Mouse (Mus musculus): ENCODE measurements at regions not wholly inside any gene's neighbourhood (a gene's known extent, or its start where the extent isn't known, plus 50 kb on each side); places are given as distances from the start of the nearest gene placed in this dataset.

DNA sequence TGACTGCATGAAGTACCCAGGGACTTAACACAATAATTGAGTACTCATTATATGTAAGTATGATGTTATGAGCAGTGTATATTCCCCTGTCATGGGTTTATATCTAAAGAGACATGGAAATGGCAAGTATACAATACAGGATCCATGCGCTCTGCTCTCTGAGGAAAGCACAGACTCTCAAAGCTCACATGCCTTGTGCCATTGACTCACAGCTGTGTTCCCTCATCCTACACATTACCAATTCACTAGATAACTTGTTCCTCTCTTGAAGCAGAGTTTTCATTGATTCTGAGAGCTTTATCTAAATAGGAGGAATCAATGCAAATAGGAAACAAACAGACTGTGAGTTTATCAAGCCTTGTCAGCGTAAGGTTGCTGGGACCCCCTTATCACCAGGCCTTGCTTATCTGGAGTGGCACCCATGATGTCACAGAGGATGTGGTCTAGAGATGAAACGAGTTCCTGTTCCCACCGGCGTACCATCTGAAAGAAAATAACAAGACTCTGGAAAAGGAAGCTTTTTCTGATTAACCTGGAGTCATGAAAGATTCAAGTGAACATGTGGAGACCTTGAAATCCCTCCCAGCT, 138.4 kb upstream of the Hapln1 start:
- 73% methylated on average over 5 of the region's 5 CpGs for WGBS
- H3K9me3 ChIP-seq (replicated peaks; ENCODE audit: control insufficient read depth, low read length) = no peaks in the 10 kb centered on the region

DNA sequence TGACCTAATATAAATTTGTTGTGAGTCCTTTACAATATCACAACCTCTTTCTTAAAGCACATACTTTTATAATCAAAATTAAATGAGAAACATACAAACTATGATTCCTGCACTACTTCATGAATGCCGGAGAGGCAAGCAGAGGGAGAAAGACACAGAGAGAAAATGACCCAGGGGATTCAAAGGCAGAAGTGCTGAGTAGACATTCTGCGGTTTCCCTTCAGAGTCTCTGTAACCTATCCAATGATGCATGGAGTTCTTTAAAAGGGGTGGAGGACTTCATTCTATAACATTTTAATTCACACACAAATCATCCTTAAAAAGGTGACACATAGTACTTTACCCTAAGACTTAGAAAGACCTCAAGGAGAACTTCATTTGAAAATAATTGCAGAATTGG, 129.1 kb upstream of the Hapln1 start:
- H3K9me3 ChIP-seq (replicated peaks; ENCODE audit: control insufficient read depth, low read length) = no peaks in the 10 kb centered on the region
- H3K4me2 ChIP-seq (ENCODE audit: low read depth, low read length) = no peak overlapping the region
- WGBS = 92% methylated on average over 2 of the region's 2 CpGs
- ATAC-seq (replicated peaks; ENCODE audit: insufficient number of reproducible peaks, low FRiP score, low TSS enrichment, low read depth) = no peak
- H3K27me3 ChIP-seq (ENCODE audit: control insufficient read depth, insufficient read depth, low read length) = no peaks in the 10 kb centered on the region
- no peaks in the 10 kb centered on the region for H3K36me3 ChIP-seq (replicated peaks; ENCODE audit: control insufficient read depth, insufficient read depth, low read depth, low read length)
- DNase-seq (ENCODE audit: low spot score) = no peak
- H3K9ac ChIP-seq (replicated peaks; ENCODE audit: low read length) = no peak overlapping the region
- H3K27ac ChIP-seq (replicated peaks; ENCODE audit: low read depth, low read length) = no peak overlapping the region
- no peak overlapping the region for H3K4me3 ChIP-seq (ENCODE audit: low read depth, low read length)
- H3K4me1 ChIP-seq (ENCODE audit: control insufficient read depth, insufficient read depth, low read length) = no peaks in the 10 kb centered on the region

More for the DNA sequence above, 138.4 kb upstream of the Hapln1 start:
- Histone ChIP-seq H3K27me3 (ENCODE audit: control insufficient read depth, insufficient read depth, low read length) (no peaks in the 10 kb centered on the region), H3K27ac (replicated peaks; ENCODE audit: low read depth, low read length) (no peak overlapping the region), H3K4me3 (ENCODE audit: low read depth, low read length) (no peak overlapping the region), H3K4me1 (ENCODE audit: control insufficient read depth, insufficient read depth, low read length) (no peaks in the 10 kb centered on the region), H3K36me3 (replicated peaks; ENCODE audit: control insufficient read depth, insufficient read depth, low read depth, low read length) (no peaks in the 10 kb centered on the region), H3K4me2 (ENCODE audit: low read depth, low read length) (no peak overlapping the region), H3K9ac (replicated peaks; ENCODE audit: low read length) (no peak overlapping the region)
- ATAC-seq (replicated peaks; ENCODE audit: insufficient number of reproducible peaks, low FRiP score, low TSS enrichment, low read depth) (no peak), DNase-seq (ENCODE audit: low spot score) (no peak)

DNA sequence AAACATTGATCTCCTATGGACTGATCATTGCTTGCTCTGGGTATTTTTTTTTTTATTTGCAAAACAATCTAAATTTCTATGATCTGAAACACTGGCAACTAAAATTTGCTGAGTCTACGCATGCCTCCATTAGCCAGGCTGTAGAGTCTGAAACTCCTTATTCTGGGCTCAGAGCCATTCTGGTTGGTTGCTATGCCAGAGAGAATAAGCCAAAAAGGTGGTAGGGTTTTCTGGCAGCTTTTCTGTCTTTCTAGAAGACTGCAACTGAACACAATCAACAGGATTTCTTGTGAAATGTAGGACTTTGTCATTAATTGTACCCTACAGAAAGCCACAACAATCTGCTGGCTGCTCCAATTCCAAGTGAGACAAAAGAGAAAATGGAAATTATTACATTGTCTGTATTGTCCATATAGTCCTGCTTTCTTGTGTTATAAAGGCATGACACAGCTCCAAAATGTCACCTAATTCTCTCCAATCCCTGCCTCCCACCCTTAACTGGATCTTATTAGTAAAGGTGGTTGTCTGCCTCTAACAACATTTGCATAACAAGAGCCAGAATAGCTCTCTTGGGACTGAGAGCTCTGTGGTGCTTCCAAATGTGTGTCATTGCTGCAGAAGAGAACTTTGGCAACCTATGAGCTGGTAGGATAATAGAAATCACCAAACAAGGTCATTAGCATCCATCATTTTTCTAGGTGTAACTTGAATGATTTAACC, 126.7 kb upstream of the Hapln1 start:
- WGBS = 95% methylated on average over 1 of the region's 1 CpGs
- no peak overlapping the region for H3K9ac ChIP-seq (replicated peaks; ENCODE audit: low read length)
- no peak overlapping the region for H3K4me3 ChIP-seq (ENCODE audit: low read depth, low read length)
- no peaks in the 10 kb centered on the region for H3K36me3 ChIP-seq (replicated peaks; ENCODE audit: control insufficient read depth, insufficient read depth, low read depth, low read length)
- no peak overlapping the region for H3K4me2 ChIP-seq (ENCODE audit: low read depth, low read length)
- ATAC-seq (replicated peaks; ENCODE audit: insufficient number of reproducible peaks, low FRiP score, low TSS enrichment, low read depth) (no peak), DNase-seq (ENCODE audit: low spot score) (no peak)
- H3K4me1 ChIP-seq (ENCODE audit: control insufficient read depth, insufficient read depth, low read length) = no peaks in the 10 kb centered on the region
- H3K27me3 ChIP-seq (ENCODE audit: control insufficient read depth, insufficient read depth, low read length) = no peaks in the 10 kb centered on the region
- no peak overlapping the region for H3K27ac ChIP-seq (replicated peaks; ENCODE audit: low read depth, low read length)
- no peaks in the 10 kb centered on the region for H3K9me3 ChIP-seq (replicated peaks; ENCODE audit: control insufficient read depth, low read length)

DNA sequence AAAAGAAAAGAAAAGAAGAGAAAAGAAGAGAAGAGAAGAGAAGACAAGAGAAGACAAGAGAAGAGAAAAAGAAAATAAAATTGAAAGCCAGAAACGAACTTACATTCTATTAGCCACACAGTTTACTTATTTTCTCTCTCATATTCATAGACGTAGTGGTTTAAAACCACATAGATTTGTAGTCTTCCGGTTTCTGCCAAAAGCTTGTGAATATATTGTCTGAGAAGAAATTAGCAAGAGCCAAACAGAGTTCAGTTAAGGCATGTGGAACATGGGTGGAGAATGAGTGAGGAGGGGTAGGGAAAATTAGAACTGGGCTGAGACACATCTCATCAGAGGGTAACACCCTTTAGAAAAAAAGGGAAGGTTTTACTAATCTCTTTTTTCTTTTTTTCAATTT, 120.8 kb upstream of the Hapln1 start:
- Histone ChIP-seq H3K27ac (replicated peaks; ENCODE audit: low read depth, low read length) (no peak overlapping the region), H3K27me3 (ENCODE audit: control insufficient read depth, insufficient read depth, low read length) (no peaks in the 10 kb centered on the region), H3K9me3 (replicated peaks; ENCODE audit: control insufficient read depth, low read length) (no peaks in the 10 kb centered on the region), H3K4me3 (ENCODE audit: low read depth, low read length) (no peak overlapping the region), H3K9ac (replicated peaks; ENCODE audit: low read length) (no peak overlapping the region), H3K4me1 (ENCODE audit: control insufficient read depth, insufficient read depth, low read length) (no peaks in the 10 kb centered on the region), H3K4me2 (ENCODE audit: low read depth, low read length) (no peak overlapping the region), H3K36me3 (replicated peaks; ENCODE audit: control insufficient read depth, insufficient read depth, low read depth, low read length) (no peaks in the 10 kb centered on the region)
- WGBS = 88% methylated on average over 3 of the region's 3 CpGs
- ATAC-seq (replicated peaks; ENCODE audit: insufficient number of reproducible peaks, low FRiP score, low TSS enrichment, low read depth) (no peak), DNase-seq (ENCODE audit: low spot score) (no peak)

DNA sequence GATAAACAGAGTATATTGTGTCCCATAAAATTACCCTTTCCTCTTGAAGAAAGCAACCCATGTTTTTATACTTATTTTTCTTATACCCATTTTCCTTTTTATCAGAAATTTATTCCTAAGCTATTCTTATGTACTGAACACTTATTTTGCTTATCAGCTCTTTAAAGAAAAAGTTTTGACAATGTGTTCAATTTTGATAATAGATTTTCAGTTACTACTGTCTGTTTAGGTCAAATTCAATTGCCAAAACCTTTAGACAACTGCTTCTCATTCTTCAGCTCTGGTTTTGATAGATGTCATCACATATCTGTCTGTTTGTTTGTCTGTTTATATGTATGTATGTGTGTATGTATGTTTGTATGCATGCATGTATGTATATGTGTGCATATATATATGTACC, 117.8 kb upstream of the Hapln1 start:
- no peak overlapping the region for H3K4me2 ChIP-seq (ENCODE audit: low read depth, low read length)
- no peaks in the 10 kb centered on the region for H3K27me3 ChIP-seq (ENCODE audit: control insufficient read depth, insufficient read depth, low read length)
- no peaks in the 10 kb centered on the region for H3K4me1 ChIP-seq (ENCODE audit: control insufficient read depth, insufficient read depth, low read length)
- DNase-seq (ENCODE audit: low spot score) = no peak
- H3K9me3 ChIP-seq (replicated peaks; ENCODE audit: control insufficient read depth, low read length) = no peaks in the 10 kb centered on the region
- no peak overlapping the region for H3K27ac ChIP-seq (replicated peaks; ENCODE audit: low read depth, low read length)
- H3K36me3 ChIP-seq (replicated peaks; ENCODE audit: control insufficient read depth, insufficient read depth, low read depth, low read length) = no peaks in the 10 kb centered on the region
- no peak overlapping the region for H3K4me3 ChIP-seq (ENCODE audit: low read depth, low read length)
- no peak for ATAC-seq (replicated peaks; ENCODE audit: insufficient number of reproducible peaks, low FRiP score, low TSS enrichment, low read depth)
- H3K9ac ChIP-seq (replicated peaks; ENCODE audit: low read length) = no peak overlapping the region

DNA sequence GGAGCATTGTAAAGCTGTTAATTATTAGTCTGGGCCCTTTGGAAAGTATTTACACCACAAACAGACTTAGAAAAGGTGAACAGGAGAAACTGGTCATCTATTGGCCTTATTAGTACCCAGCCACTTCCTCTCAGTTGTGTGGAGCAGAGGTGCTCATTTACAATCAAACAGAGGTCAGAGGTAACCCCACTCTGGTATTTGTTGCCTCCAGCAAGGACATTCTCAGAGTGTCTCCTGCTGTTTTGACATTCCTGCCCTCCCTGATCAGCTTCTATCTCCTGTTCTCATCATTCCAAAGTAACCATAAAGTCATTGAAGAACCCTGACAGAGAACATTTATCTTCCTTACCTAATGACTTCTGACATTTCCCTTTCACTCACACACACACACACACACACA, 116.1 kb upstream of the Hapln1 start:
- Histone ChIP-seq H3K4me3 (ENCODE audit: low read depth, low read length) (no peak overlapping the region), H3K27me3 (ENCODE audit: control insufficient read depth, insufficient read depth, low read length) (no peaks in the 10 kb centered on the region), H3K36me3 (replicated peaks; ENCODE audit: control insufficient read depth, insufficient read depth, low read depth, low read length) (no peaks in the 10 kb centered on the region), H3K4me1 (ENCODE audit: control insufficient read depth, insufficient read depth, low read length) (no peaks in the 10 kb centered on the region), H3K9me3 (replicated peaks; ENCODE audit: control insufficient read depth, low read length) (no peaks in the 10 kb centered on the region), H3K4me2 (ENCODE audit: low read depth, low read length) (no peak overlapping the region), H3K9ac (replicated peaks; ENCODE audit: low read length) (no peak overlapping the region), H3K27ac (replicated peaks; ENCODE audit: low read depth, low read length) (no peak overlapping the region)
- ATAC-seq (replicated peaks; ENCODE audit: insufficient number of reproducible peaks, low FRiP score, low TSS enrichment, low read depth) = no peak
- no peak for DNase-seq (ENCODE audit: low spot score)

DNA sequence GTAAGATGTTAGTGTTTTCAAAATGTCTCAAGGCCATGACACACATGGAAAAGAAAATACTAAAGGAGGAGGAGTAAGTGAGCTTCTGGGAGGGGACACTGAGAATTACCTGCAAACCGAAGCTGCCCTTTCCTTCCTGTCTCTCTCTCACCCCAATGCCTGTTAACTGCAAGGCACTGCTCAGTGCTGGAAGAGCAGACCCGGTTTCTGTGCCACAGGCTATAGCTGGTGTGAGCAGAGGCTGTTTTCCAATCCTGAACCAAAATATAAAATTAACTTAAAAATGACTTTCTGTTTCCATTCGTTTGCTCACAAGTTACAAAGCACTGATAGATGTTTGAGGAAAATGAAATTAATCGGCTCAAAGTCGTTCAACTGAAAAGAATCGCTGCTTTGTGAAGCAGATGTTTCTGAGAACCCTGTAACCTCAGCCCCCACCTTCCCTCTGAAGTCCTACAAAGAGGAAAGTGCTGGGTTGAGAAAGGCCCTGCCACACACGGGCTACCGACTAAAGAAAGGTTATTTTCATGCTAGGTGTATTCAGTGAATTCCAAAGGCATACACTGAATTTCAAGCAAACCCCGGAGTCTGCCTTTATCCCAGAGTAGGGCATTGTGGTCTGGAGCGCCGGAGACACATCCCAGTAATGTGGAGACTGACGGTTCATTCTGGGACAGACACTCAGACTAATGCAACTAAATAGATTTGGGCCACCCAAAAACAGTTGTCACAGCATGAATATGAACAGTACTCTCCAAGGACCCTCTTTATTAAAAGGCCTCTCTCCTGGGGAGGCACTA, 111.1 kb upstream of the Hapln1 start:
- Histone ChIP-seq H3K4me3 (ENCODE audit: low read depth, low read length) (no peak overlapping the region), H3K9ac (replicated peaks; ENCODE audit: low read length) (no peak overlapping the region), H3K27me3 (ENCODE audit: control insufficient read depth, insufficient read depth, low read length) (no peaks in the 10 kb centered on the region), H3K4me1 (ENCODE audit: control insufficient read depth, insufficient read depth, low read length) (no peaks in the 10 kb centered on the region), H3K9me3 (replicated peaks; ENCODE audit: control insufficient read depth, low read length) (no peaks in the 10 kb centered on the region), H3K36me3 (replicated peaks; ENCODE audit: control insufficient read depth, insufficient read depth, low read depth, low read length) (no peaks in the 10 kb centered on the region), H3K4me2 (ENCODE audit: low read depth, low read length) (no peak overlapping the region), H3K27ac (replicated peaks; ENCODE audit: low read depth, low read length) (no peak overlapping the region)
- WGBS = 38% methylated on average over 12 of the region's 12 CpGs
- DNase-seq (ENCODE audit: low spot score) = peak; percentile 7
- ATAC-seq (replicated peaks; ENCODE audit: insufficient number of reproducible peaks, low FRiP score, low TSS enrichment, low read depth) = no peak

DNA sequence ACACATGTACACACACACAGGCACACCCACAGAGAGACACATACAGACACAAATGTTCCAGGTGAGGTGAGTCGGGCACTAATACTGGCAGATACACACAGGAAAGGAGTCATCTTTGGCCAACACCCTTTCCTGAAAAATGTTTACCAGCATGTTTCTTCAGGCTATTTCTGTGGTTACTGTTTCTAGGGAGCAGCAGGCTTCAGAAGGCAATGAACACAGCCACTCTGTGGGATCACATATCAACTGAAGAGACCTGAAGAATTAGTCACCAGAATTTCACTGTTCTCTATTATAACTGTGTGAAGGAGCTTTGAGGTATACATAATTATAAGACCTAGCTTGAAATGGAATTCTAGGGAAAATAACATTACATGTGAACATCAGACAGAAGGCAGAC, 94.7 kb upstream of the Hapln1 start:
- 94% methylated on average over 1 of the region's 1 CpGs for WGBS
- Histone ChIP-seq H3K4me2 (ENCODE audit: low read depth, low read length) (no peak overlapping the region), H3K4me3 (ENCODE audit: low read depth, low read length) (no peak overlapping the region), H3K9me3 (replicated peaks; ENCODE audit: control insufficient read depth, low read length) (no peaks in the 10 kb centered on the region), H3K27me3 (ENCODE audit: control insufficient read depth, insufficient read depth, low read length) (no peaks in the 10 kb centered on the region), H3K9ac (replicated peaks; ENCODE audit: low read length) (no peak overlapping the region), H3K36me3 (replicated peaks; ENCODE audit: control insufficient read depth, insufficient read depth, low read depth, low read length) (no peaks in the 10 kb centered on the region), H3K4me1 (ENCODE audit: control insufficient read depth, insufficient read depth, low read length) (no peaks in the 10 kb centered on the region), H3K27ac (replicated peaks; ENCODE audit: low read depth, low read length) (no peak overlapping the region)
- ATAC-seq (replicated peaks; ENCODE audit: insufficient number of reproducible peaks, low FRiP score, low TSS enrichment, low read depth) = no peak
- no peak for DNase-seq (ENCODE audit: low spot score)
